Mouse (Mus musculus) spleen, adult 2 months (tissue): ENCODE measurements around the gene Shisa4.

Experiments
- CTCF ChIP-seq: fragments of 200-500 bp; IDR thresholded peaks from 2 replicates; pipeline ENCODE4 v1.5.1; 2011; ENCODE audit warnings: mild to moderate bottlenecking, inconsistent platforms; ENCODE audit not compliant: insufficient read depth, insufficient read length, insufficient replicate concordance; ENCODE audit errors: extremely low read depth
- POLR2A ChIP-seq: fragments of 200-500 bp; IDR thresholded peaks from 2 replicates; pipeline ENCODE4 v1.6.1; 2011; ENCODE audit warnings: low read depth, low read length, inconsistent platforms

DNA sequence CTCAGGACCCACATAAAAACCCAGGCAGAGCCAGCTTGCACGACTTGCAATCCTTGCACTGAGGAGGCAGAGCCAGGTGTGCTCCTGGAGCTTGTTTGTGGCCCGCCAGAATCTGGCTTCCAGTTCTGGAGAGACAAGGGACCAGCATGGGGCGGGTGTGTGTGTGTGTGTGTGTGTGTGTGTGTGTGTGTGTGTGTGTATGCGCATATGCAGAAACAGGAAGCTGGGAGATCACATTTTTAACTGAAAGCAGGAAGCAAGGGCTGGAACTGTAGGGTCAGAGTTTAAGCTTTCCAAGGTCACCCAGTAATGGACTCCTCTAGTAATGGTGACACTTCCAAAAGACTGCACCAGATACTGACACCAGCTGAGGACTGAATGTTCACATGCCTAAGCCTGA, 31.0 kb downstream of the Shisa4 start:
- TF ChIP-seq POLR2A (no peak), CTCF (no peak)
